Mouse (Mus musculus) hematopoietic stem cell, adult 5-6 weeks (primary cell): Measurements from ENCODE around the gene Olfr675. TPM values are rescaled to one million over a fixed set of nuclear protein-coding genes. Genes with fewer than 3 reads are reported as not detected.
"Not testable (repeated sequence)": the region's sequence is repeated elsewhere in the genome, so short reads cannot be mapped to it uniquely, and the experiment has no call there.

Experiments
- ATAC-seq, 2 experiments: fragments of 125-278 bp in 1 of 2; replicated peaks in 1 of 2; 2 replicates each; pipeline ENCODE4 v1.8.0; 2016 to 2017; ENCODE audit warnings: inconsistent platforms in 2 of 2, mild to moderate bottlenecking in 2 of 2, moderate number of reproducible peaks in 2 of 2, low read depth in 1 of 2, moderate TSS enrichment in 1 of 2; ENCODE audit not compliant: low FRiP score in 2 of 2, poor library complexity in 2 of 2, severe bottlenecking in 2 of 2, insufficient read depth in 1 of 2, low TSS enrichment in 1 of 2
- total RNA-seq: library from RNA; stranded (forward); fragments of 172-1452, 232-1000 nt; gene quantifications from 2 replicates; pipeline ENCODE4 v1.2.3, GENCODE M21; 2017

Olfr675 gene
- not detected in 2 replicates for total RNA-seq

GRCm38 (mm10) chr7:105028360-105028759 lies at the start of gene Olfr675:
Gene Olfr675 (minus strand): TSS chr7:105028460.
- ATAC-seq = no peak

GRCm38 (mm10) chr7:105064175-105064574 lies 35.9 kb upstream of the Olfr675 start, which contains the start of gene Olfr678:
Gene Olfr678 (plus strand): TSS chr7:105064475.
- ATAC-seq = no peak

GRCm38 (mm10) chr7:105058951-105059350 lies 30.7 kb upstream of the Olfr675 start:
- ATAC-seq = no peak

GRCm38 (mm10) chr7:105033836-105034235 lies 5.6 kb upstream of the Olfr675 start:
- not testable (repeated sequence) for ATAC-seq

GRCm38 (mm10) chr7:105032398-105032797 lies 4.1 kb upstream of the Olfr675 start, which contains the start of gene Olfr676:
Gene Olfr676 (plus strand): TSS chr7:105032698.
- ATAC-seq = no peak

GRCm38 (mm10) chr7:105022530-105022929 lies 5.7 kb downstream of the Olfr675 start:
- no peak for ATAC-seq

GRCm38 (mm10) chr7:105001929-105002328 lies 26.3 kb downstream of the Olfr675 start, which contains the start of gene Olfr672:
Gene Olfr672 (minus strand): TSS chr7:105002029.
- no peak for ATAC-seq

GRCm38 (mm10) chr7:104979026-104979425 lies 49.2 kb downstream of the Olfr675 start, which contains the start of gene Olfr671:
Gene Olfr671 (minus strand): TSS chr7:104979126.
- no peak for ATAC-seq

- ATAC-seq = not testable (repeated sequence)
Measured at GRCm38 (mm10) chr7:104972507-104972906, 55.8 kb downstream of the Olfr675 start.

Other genes with a start within 250 kb of the Olfr675 start
- gene Usp17lb, start 185.9 kb downstream of the Olfr675 start, total RNA-seq = not detected in 2 replicates
- not detected in 2 replicates for gene Usp17la, start 171.5 kb downstream of the Olfr675 start, total RNA-seq
- gene Olfr665, start 150.4 kb downstream of the Olfr675 start, total RNA-seq = not detected in 2 replicates
- not detected in 2 replicates for gene Olfr666, start 132.5 kb downstream of the Olfr675 start, total RNA-seq
- not detected in 2 replicates for gene Olfr667, start 107.0 kb downstream of the Olfr675 start, total RNA-seq
- gene Olfr668, start 100.4 kb downstream of the Olfr675 start, total RNA-seq = not detected in 2 replicates
- not detected in 2 replicates for gene Olfr669, start 94.2 kb downstream of the Olfr675 start, total RNA-seq
- not detected in 2 replicates for gene Olfr670, start 65.8 kb downstream of the Olfr675 start, total RNA-seq
- gene Olfr671, start 49.3 kb downstream of the Olfr675 start, total RNA-seq = not detected in 2 replicates
- not detected in 2 replicates for gene Olfr672, start 26.4 kb downstream of the Olfr675 start, total RNA-seq
- not detected in 2 replicates for gene Olfr676, start 4.2 kb upstream of the Olfr675 start, total RNA-seq
- gene Olfr677, start 22.9 kb upstream of the Olfr675 start, total RNA-seq = not detected in 2 replicates
- not detected in 2 replicates for gene Olfr678, start 36.0 kb upstream of the Olfr675 start, total RNA-seq
- gene Olfr679, start 52.7 kb upstream of the Olfr675 start, total RNA-seq = not detected in 2 replicates
- not detected in 2 replicates for gene Olfr680-ps1, start 64.4 kb upstream of the Olfr675 start, total RNA-seq
- gene Olfr681, start 88.4 kb upstream of the Olfr675 start, total RNA-seq = not detected in 2 replicates
- not detected in 2 replicates for gene Olfr683, start 118.6 kb upstream of the Olfr675 start, total RNA-seq
- not detected in 2 replicates for gene Olfr684, start 135.2 kb upstream of the Olfr675 start, total RNA-seq
- not detected in 2 replicates for gene Olfr685, start 157.6 kb upstream of the Olfr675 start, total RNA-seq
- gene Olfr686, start 179.0 kb upstream of the Olfr675 start, total RNA-seq = not detected in 2 replicates